Mouse (Mus musculus): Measurements from ENCODE around the gene Ctbp2. TPM values are rescaled to one million over a fixed set of nuclear protein-coding genes. Genes with fewer than 3 reads are reported as not detected.
A peak's percentile ranks its signal among the peaks of the same experiment; 100 is the strongest.

The Ctbp2 gene
- polyA plus RNA-seq, 1 experiment from 2014 or later = 71.3 TPM

- H3K9ac ChIP-seq = no peak overlapping the region
- WGBS = 75% methylated on average over 8 of the region's 8 CpGs
- H3K4me3 ChIP-seq (replicated peaks) = no peak overlapping the region
These were observed 15.7 kb upstream of the Ctbp2 start for GRCm38 (mm10) chr7:133139689-133140336.

GRCm38 (mm10) chr7:133133552-133133951 lies 9.4 kb upstream of the Ctbp2 start:
- Histone ChIP-seq H3K9me3 (replicated peaks) (0 out of 2 replicates have a peak, but pooled peaks cover 3% of the 10 kb centered on the region), H3K27ac (replicated peaks) (no peak overlapping the region), H3K4me3 (replicated peaks) (no peak overlapping the region), H3K27me3 (no peaks in the 10 kb centered on the region), H3K36me3 (no peaks in the 10 kb centered on the region), H3K4me2 (replicated peaks) (no peak overlapping the region), H3K4me1 (no peaks in the 10 kb centered on the region), H3K9ac (no peak overlapping the region)
- no peak for ATAC-seq (ENCODE audit: insufficient number of reproducible peaks, low FRiP score, low TSS enrichment, low read depth)
- 72% methylated on average over 5 of the region's 5 CpGs for WGBS

More at GRCm38 (mm10) chr7:133139689-133140336, 15.7 kb upstream of the Ctbp2 start:
- Histone ChIP-seq H3K9me3 (replicated peaks) (no peaks in the 10 kb centered on the region), H3K27ac (replicated peaks) (no peak overlapping the region), H3K36me3 (no peaks in the 10 kb centered on the region), H3K27me3 (no peaks in the 10 kb centered on the region), H3K4me2 (replicated peaks) (no peak overlapping the region), H3K4me1 (no peaks in the 10 kb centered on the region)
- ATAC-seq (ENCODE audit: insufficient number of reproducible peaks, low FRiP score, low TSS enrichment, low read depth) = no peak

- no peak for ATAC-seq (ENCODE audit: insufficient number of reproducible peaks, low FRiP score, low TSS enrichment, low read depth)
- H3K4me1 ChIP-seq = no peaks in the 10 kb centered on the region
- 0 out of 2 replicates have a peak, but pooled peaks cover 3% of the 10 kb centered on the region for H3K9me3 ChIP-seq (replicated peaks)
- H3K27ac ChIP-seq (replicated peaks) = no peak overlapping the region
- H3K4me2 ChIP-seq (replicated peaks) = no peak overlapping the region
- no peaks in the 10 kb centered on the region for H3K36me3 ChIP-seq
- H3K4me3 ChIP-seq (replicated peaks) = no peak overlapping the region
- no peaks in the 10 kb centered on the region for H3K27me3 ChIP-seq
- 95% methylated on average over 5 of the region's 5 CpGs for WGBS
- no peak overlapping the region for H3K9ac ChIP-seq
These were observed 8.5 kb upstream of the Ctbp2 start for GRCm38 (mm10) chr7:133132702-133133101.

- ATAC-seq (ENCODE audit: insufficient number of reproducible peaks, low FRiP score, low TSS enrichment, low read depth) = no peak
- H3K4me3 ChIP-seq (replicated peaks) = peak overlapping the region; percentile 89
These were observed 739 bp upstream of the Ctbp2 start for GRCm38 (mm10) chr7:133124701-133125485.

GRCm38 (mm10) chr7:133123244-133123998 lies 733 bp downstream of the Ctbp2 start, which contains the start of gene Fgfr2:
Gene Fgfr2 (minus strand): TSS chr7:133123350.
- peak within 1 kb of the TSS; percentile 98 for H3K27ac ChIP-seq (replicated peaks)
- WGBS = under 1% methylated on average over 30 of the region's 53 CpGs

More at GRCm38 (mm10) chr7:133124701-133125485, 739 bp upstream of the Ctbp2 start:
- H3K4me2 ChIP-seq (replicated peaks) = peak overlapping the region; percentile 91
- H3K4me1 ChIP-seq = peaks cover 20% of the 10 kb centered on the region
- no peaks in the 10 kb centered on the region for H3K36me3 ChIP-seq
- H3K9ac ChIP-seq = peak overlapping the region; percentile 95
- H3K27me3 ChIP-seq = 0 out of 2 replicates have a peak, but pooled peaks cover 3% of the 10 kb centered on the region
- 15% methylated on average over 34 of the region's 34 CpGs for WGBS
- 0 out of 2 replicates have a peak, but pooled peaks cover 3% of the 10 kb centered on the region for H3K9me3 ChIP-seq (replicated peaks)
- peak overlapping the region; percentile 98 for H3K27ac ChIP-seq (replicated peaks)

GRCm38 (mm10) chr7:133122379-133123243 lies 1.5 kb downstream of the Ctbp2 start:
- Histone ChIP-seq H3K9me3 (replicated peaks) (no peaks in the 10 kb centered on the region), H3K27ac (replicated peaks) (peak overlapping the region; percentile 98), H3K4me1 (peaks cover 31% of the 10 kb centered on the region), H3K4me3 (replicated peaks) (peak overlapping the region; percentile 89), H3K27me3 (0 out of 2 replicates have a peak, but pooled peaks cover 3% of the 10 kb centered on the region), H3K9ac (peak overlapping the region; percentile 95), H3K36me3 (no peaks in the 10 kb centered on the region), H3K4me2 (replicated peaks) (peak overlapping the region; percentile 91)
- under 1% methylated on average over 90 of the region's 102 CpGs for WGBS
- no peak for ATAC-seq (ENCODE audit: insufficient number of reproducible peaks, low FRiP score, low TSS enrichment, low read depth)

More at GRCm38 (mm10) chr7:133123244-133123998, 733 bp downstream of the Ctbp2 start, which contains the start of gene Fgfr2:
- Histone ChIP-seq H3K9me3 (replicated peaks) (no peaks in the 10 kb centered on the region), H3K4me3 (replicated peaks) (peak within 1 kb of the TSS; percentile 89), H3K4me2 (replicated peaks) (peak within 1 kb of the TSS; percentile 91), H3K9ac (peak within 1 kb of the TSS; percentile 95), H3K4me1 (peaks cover 25% of the 10 kb centered on the region), H3K27me3 (0 out of 2 replicates have a peak, but pooled peaks cover 3% of the 10 kb centered on the region), H3K36me3 (no peaks in the 10 kb centered on the region)
- peak; percentile 68 for ATAC-seq (ENCODE audit: insufficient number of reproducible peaks, low FRiP score, low TSS enrichment, low read depth)

GRCm38 (mm10) chr7:133121661-133122378 lies 2.3 kb downstream of the Ctbp2 start:
- ATAC-seq (ENCODE audit: insufficient number of reproducible peaks, low FRiP score, low TSS enrichment, low read depth) = no peak
- peak overlapping the region; percentile 89 for H3K4me3 ChIP-seq (replicated peaks)

GRCm38 (mm10) chr7:133121080-133121607 lies 3.0 kb downstream of the Ctbp2 start:
- Histone ChIP-seq H3K27ac (replicated peaks) (peak overlapping the region; percentile 98), H3K27me3 (0 out of 2 replicates have a peak, but pooled peaks cover 3% of the 10 kb centered on the region), H3K9me3 (replicated peaks) (no peaks in the 10 kb centered on the region), H3K4me2 (replicated peaks) (peak overlapping the region; percentile 91), H3K4me3 (replicated peaks) (peak overlapping the region; percentile 89), H3K4me1 (peaks cover 43% of the 10 kb centered on the region), H3K36me3 (no peaks in the 10 kb centered on the region), H3K9ac (peak overlapping the region; percentile 95; the same call in 1 of the 2 replicates)
- no peak for ATAC-seq (ENCODE audit: insufficient number of reproducible peaks, low FRiP score, low TSS enrichment, low read depth)
- WGBS = 7% methylated on average over 14 of the region's 14 CpGs

More at GRCm38 (mm10) chr7:133121661-133122378, 2.3 kb downstream of the Ctbp2 start:
- Histone ChIP-seq H3K9me3 (replicated peaks) (no peaks in the 10 kb centered on the region), H3K27ac (replicated peaks) (peak overlapping the region; percentile 98), H3K27me3 (0 out of 2 replicates have a peak, but pooled peaks cover 3% of the 10 kb centered on the region), H3K36me3 (no peaks in the 10 kb centered on the region), H3K9ac (peak overlapping the region; percentile 95), H3K4me1 (peaks cover 38% of the 10 kb centered on the region), H3K4me2 (replicated peaks) (peak overlapping the region; percentile 91)
- under 1% methylated on average over 93 of the region's 94 CpGs for WGBS

GRCm38 (mm10) chr7:133120221-133120751 lies 3.9 kb downstream of the Ctbp2 start:
- WGBS = 20% methylated on average over 15 of the region's 15 CpGs
- no peak overlapping the region for H3K27ac ChIP-seq (replicated peaks)
- 0 out of 2 replicates have a peak, but pooled peaks cover 2% of the 10 kb centered on the region for H3K27me3 ChIP-seq
- ATAC-seq (ENCODE audit: insufficient number of reproducible peaks, low FRiP score, low TSS enrichment, low read depth) = no peak
- peaks cover 51% of the 10 kb centered on the region for H3K4me1 ChIP-seq
- H3K9me3 ChIP-seq (replicated peaks) = no peaks in the 10 kb centered on the region
- H3K4me2 ChIP-seq (replicated peaks) = peak overlapping the region; percentile 91
- no peak overlapping the region for H3K9ac ChIP-seq
- no peaks in the 10 kb centered on the region for H3K36me3 ChIP-seq
- peak overlapping the region; percentile 21; the same call in 1 of the 2 replicates for H3K4me3 ChIP-seq (replicated peaks)

Measured in embryonic facial prominence, embryonic 15.5 days (tissue).